Mouse (Mus musculus): ENCODE measurements at regions not wholly inside any gene's neighbourhood (a gene's known extent, or its start where the extent isn't known, plus 50 kb on each side); places are given as distances from the start of the nearest gene placed in this dataset.

GRCm38 (mm10) chr6:143648501-143648900, 481.5 kb downstream of the Etnk1 start:
- no peak for DNase-seq

GRCm38 (mm10) chr6:143656576-143656975, 489.6 kb downstream of the Etnk1 start:
- DNase-seq: no peak

GRCm38 (mm10) chr6:143660837-143661236, 493.8 kb downstream of the Etnk1 start:
- DNase-seq: no peak

GRCm38 (mm10) chr6:143663306-143663705, 496.3 kb downstream of the Etnk1 start:
- DNase-seq: no peak

GRCm38 (mm10) chr6:143665374-143665773, 498.4 kb downstream of the Etnk1 start:
- DNase-seq: no peak

- no peak for DNase-seq
Measured at GRCm38 (mm10) chr6:143668551-143668950, 501.5 kb downstream of the Etnk1 start.

GRCm38 (mm10) chr6:143669446-143670130, 502.6 kb downstream of the Etnk1 start:
- no peak for DNase-seq

- DNase-seq: no peak
Measured at GRCm38 (mm10) chr6:143690131-143690530, 523.1 kb downstream of the Etnk1 start.

GRCm38 (mm10) chr6:143690866-143691265, 523.8 kb downstream of the Etnk1 start:
- no peak for DNase-seq

- no peak for DNase-seq
Measured at GRCm38 (mm10) chr6:143697997-143698396, 531.0 kb downstream of the Etnk1 start.

GRCm38 (mm10) chr6:143703984-143704383, 537.0 kb downstream of the Etnk1 start:
- no peak for DNase-seq

- DNase-seq: no peak
Measured at GRCm38 (mm10) chr6:143706451-143706850, 539.4 kb downstream of the Etnk1 start.

- DNase-seq: no peak
Measured at GRCm38 (mm10) chr6:143714461-143714860, 547.4 kb downstream of the Etnk1 start.

- no peak for DNase-seq
Measured at GRCm38 (mm10) chr6:143750074-143750473, 583.1 kb downstream of the Etnk1 start.

GRCm38 (mm10) chr6:143751076-143752070, 584.4 kb downstream of the Etnk1 start:
- no peak for DNase-seq

GRCm38 (mm10) chr6:143757462-143757861, 590.4 kb downstream of the Etnk1 start:
- DNase-seq: no peak

- DNase-seq: no peak
Measured at GRCm38 (mm10) chr6:143768115-143768514, 601.1 kb downstream of the Etnk1 start.

All from cerebellum, adult 11-12 months (tissue).